Mouse (Mus musculus) stomach, postnatal 0 days (tissue): Measurements from ENCODE around the gene Lmo7.

ENCODE experiments used
- CTCF ChIP-seq: IDR thresholded peaks from 2 replicates; pipeline ENCODE4 v1.5.1; 2016; ENCODE audit warnings: antibody characterized with exemption, low read depth, mild to moderate bottlenecking, moderate library complexity
- EP300 ChIP-seq: optimal IDR thresholded peaks from 2 replicates; pipeline ENCODE3; 2016; ENCODE audit warnings: antibody characterized with exemption

DNA sequence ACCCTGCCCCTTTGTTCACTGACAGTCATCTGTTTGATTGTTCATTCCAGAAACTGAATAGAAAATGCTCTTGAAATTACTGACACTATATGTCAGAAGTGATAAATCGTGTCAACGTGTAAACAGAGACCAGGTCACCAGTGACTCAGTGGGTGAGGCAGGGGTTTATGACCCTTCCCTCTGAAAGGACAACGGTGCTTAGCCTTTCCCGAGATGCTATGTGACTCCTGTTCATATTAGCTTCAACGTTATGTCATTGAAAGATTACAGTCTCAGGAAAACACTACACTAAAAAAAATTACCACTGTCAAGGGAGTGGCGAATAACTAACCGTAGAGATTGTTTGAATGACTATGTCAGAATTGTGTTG lies 75.6 kb downstream of the Lmo7 start:
- TF ChIP-seq CTCF = no peak
- TF ChIP-seq EP300 = no peak
